In genomic region chr3:95871392-95871867, GRCm38 (mm10) we compare ENCODE assay signal across 8 mouse cellular contexts. TPM values are rescaled to one million over a fixed set of nuclear protein-coding genes. Genes with fewer than 3 reads are reported as not detected.
DNase-seq lines count a peak whose midpoint lies in the region; ATAC-seq and TF ChIP-seq lines count a peak whose summit lies in the region.

TSS of gene Mrps21 (minus strand) at chr3:95871519.

- peaks cover 3 to 17% of the 10 kb centered on the region in 2 experiments for H3K36me3 ChIP-seq in MEL (ENCODE audit: control insufficient read depth in 1 of 2, insufficient read depth in 2 of 2, low read length in 2 of 2)
- 0 out of 2 replicates have a peak, but pooled peaks cover 9% of the 10 kb centered on the region for H3K36me3 ChIP-seq in forebrain, postnatal 0 days (ENCODE audit: insufficient read depth)

- peaks cover 37% of the 10 kb centered on the region for H3K79me2 ChIP-seq in MEL (ENCODE audit: control insufficient read depth, insufficient read depth, low read length, poor library complexity)

- peak within 1 kb of the TSS; percentile 75 to 80 for H3K4me3 ChIP-seq in MEL (ENCODE audit: control insufficient read depth in 1 of 2, insufficient read depth in 1 of 2, low read depth in 2 of 2, low read length in 2 of 2)
- peak within 1 kb of the TSS; percentile 66 for H3K4me3 ChIP-seq in forebrain, postnatal 0 days (ENCODE audit: low read depth, low read length)

- under 1% methylated on average over 33 of the region's 33 CpGs for WGBS in forebrain, postnatal 0 days

- H3K4me1 ChIP-seq in MEL (ENCODE audit: control insufficient read depth in 1 of 2, insufficient read depth in 2 of 2, low read length in 2 of 2): peaks cover 4 to 8% of the 10 kb centered on the region in 2 experiments
- peaks cover 14% of the 10 kb centered on the region for H3K4me1 ChIP-seq in forebrain, postnatal 0 days (ENCODE audit: insufficient read depth)

- H3K27me3 ChIP-seq in MEL (ENCODE audit: control insufficient read depth in 1 of 2, insufficient read depth in 2 of 2, low read length in 2 of 2): no peaks in the 10 kb centered on the region
- no peaks in the 10 kb centered on the region for H3K27me3 ChIP-seq in forebrain, postnatal 0 days (ENCODE audit: insufficient read depth, low read length)

- DNase-seq in MEL (ENCODE audit: low read depth, low spot score): peak; percentile 99
- peak; percentile 85 to 88 for DNase-seq in cerebellum, adult 18-20 months
- DNase-seq in forebrain, postnatal 0 days: peak; percentile 86
- peak; percentile 89 for DNase-seq in heart, postnatal 4 days
- DNase-seq in layer of hippocampus, postnatal 10 days (ENCODE audit: low spot score in 2 of 2): peak; percentile 78 to 84
- peak; percentile 89 for DNase-seq in lung, postnatal 10 days
- peak; percentile 86 for DNase-seq in ovary, postnatal 36 days (ENCODE audit: low spot score)
- peak; percentile 84 for DNase-seq in thymus, postnatal 25 days

- TF ChIP-seq POLR2A in MEL (IDR thresholded peaks at IDR 0.05; ENCODE audit: control insufficient read depth in 1 of 2, insufficient read depth in 1 of 2, low read depth in 1 of 2, low read length in 2 of 2, poor library complexity in 1 of 2): peak; percentile 99 to 100

- H3K4me2 ChIP-seq in forebrain, postnatal 0 days (ENCODE audit: low read depth): peak within 1 kb of the TSS; percentile 68

- TF ChIP-seq CTCF in MEL (IDR thresholded peaks at IDR 0.05 in 2 of 3, conservative IDR thresholded peaks at IDR 0.05 in 1 of 3; ENCODE audit: control insufficient read depth in 1 of 3, insufficient read depth in 1 of 3, low read depth in 2 of 3, low read length in 3 of 3, poor library complexity in 1 of 3, severe bottlenecking in 1 of 3): peak in 1 of 3 experiments; percentile 19; a peak in 1 of 6 replicates
- peak; percentile 16; the same call in 1 of the 2 replicates for TF ChIP-seq CTCF in forebrain, postnatal 0 days (IDR thresholded peaks at IDR 0.05; ENCODE audit: low read depth)

- H3K27ac ChIP-seq in MEL (ENCODE audit: control insufficient read depth, low read depth, low read length): peak within 1 kb of the TSS; percentile 85
- H3K27ac ChIP-seq in forebrain, postnatal 0 days (ENCODE audit: low read depth, low read length): peak within 1 kb of the TSS; percentile 79

- peak; percentile 99 for ATAC-seq in forebrain, postnatal 0 days

- peak within 1 kb of the TSS; percentile 83 for H3K9ac ChIP-seq in MEL (ENCODE audit: control insufficient read depth, low read depth, low read length, poor library complexity, severe bottlenecking)
- H3K9ac ChIP-seq in forebrain, postnatal 0 days: peak within 1 kb of the TSS; percentile 66

- TF ChIP-seq EP300 in MEL (IDR thresholded peaks at IDR 0.05; ENCODE audit: low read depth in 1 of 2, low read length in 2 of 2): 0 out of 4 replicates have a peak, but pooled peaks of 1 of the 2 experiments have one; percentile 36

- TF ChIP-seq RAD21 in MEL (IDR thresholded peaks at IDR 0.05; ENCODE audit: low read depth, low read length): no peak

- no peaks in the 10 kb centered on the region for H3K9me3 ChIP-seq in MEL (replicated peaks; ENCODE audit: insufficient read depth, low read length)
- H3K9me3 ChIP-seq in forebrain, postnatal 0 days (ENCODE audit: low read length): no peaks in the 10 kb centered on the region

TF ChIP-seq in MEL, 35 proteins besides CTCF, POLR2A, EP300 and RAD21:
- TF ChIP-seq NRF1 (IDR thresholded peaks at IDR 0.05; ENCODE audit: insufficient read depth, low read depth, low read length, poor library complexity, severe bottlenecking) (peak; percentile 90), NELFE (IDR thresholded peaks at IDR 0.05; ENCODE audit: low read depth, low read length) (peak; percentile 99), ELF1 (IDR thresholded peaks at IDR 0.05; ENCODE audit: low read depth, low read length) (peak; percentile 97), SIN3A (IDR thresholded peaks at IDR 0.05; ENCODE audit: low read length) (peak; percentile 98), MAX (IDR thresholded peaks at IDR 0.05; ENCODE audit: low read length) (peak; percentile 89), ZNF384 (IDR thresholded peaks at IDR 0.05; ENCODE audit: low read depth, low read length) (peak; percentile 79; the same call in 1 of the 2 replicates), KAT2A (conservative IDR thresholded peaks at IDR 0.05; ENCODE audit: low read depth, low read length) (peak; percentile 84), MAFK (IDR thresholded peaks at IDR 0.05; ENCODE audit: borderline replicate concordance, low read depth, low read length) (no peak), USF2 (IDR thresholded peaks at IDR 0.05; ENCODE audit: borderline replicate concordance in 1 of 2, insufficient read depth in 1 of 2, low read depth in 1 of 2, low read length in 2 of 2) (no peak), TAL1 (IDR thresholded peaks at IDR 0.05; ENCODE audit: low read length) (no peak), UBTF (IDR thresholded peaks at IDR 0.05; ENCODE audit: borderline replicate concordance, insufficient read depth, low read depth, low read length) (peak; percentile 88; the same call in 1 of the 2 replicates), E2F4 (IDR thresholded peaks at IDR 0.05; ENCODE audit: borderline replicate concordance, low read depth, low read length) (peak; percentile 54; the same call in 1 of the 2 replicates), ZMIZ1 (IDR thresholded peaks at IDR 0.05; ENCODE audit: low read depth, low read length) (no peak; the same call in none of the 2 replicates), CHD2 (IDR thresholded peaks at IDR 0.05; ENCODE audit: low read length) (peak; percentile 42), JUND (IDR thresholded peaks at IDR 0.05; ENCODE audit: low read depth, low read length) (0 out of 2 replicates have a peak, but pooled peaks have one; percentile 5), POLR2AphosphoS2 (IDR thresholded peaks at IDR 0.05; ENCODE audit: low read length) (peak; percentile 99), TBP (IDR thresholded peaks at IDR 0.05; ENCODE audit: low read depth, low read length) (peak; percentile 92), MAZ (IDR thresholded peaks at IDR 0.05; ENCODE audit: low read depth, low read length) (peak; percentile 90), MYB (IDR thresholded peaks at IDR 0.05; ENCODE audit: low read depth, low read length) (no peak), GATA1 (IDR thresholded peaks at IDR 0.05; ENCODE audit: low read depth, low read length) (no peak), ZC3H11A (IDR thresholded peaks at IDR 0.05; ENCODE audit: low read depth, low read length) (no peak), POLR2AphosphoS5 (IDR thresholded peaks at IDR 0.05; ENCODE audit: borderline replicate concordance, low read depth, low read length) (peak; percentile 89; the same call in 1 of the 2 replicates), USF1 (IDR thresholded peaks at IDR 0.05; ENCODE audit: low read depth, low read length) (peak; percentile 64; the same call in 1 of the 2 replicates), MEF2A (IDR thresholded peaks at IDR 0.05; ENCODE audit: extremely low read depth, insufficient replicate concordance, low read depth, low read length, poor library complexity, severe bottlenecking) (peak; percentile 76; the same call in 1 of the 2 replicates), MYC (IDR thresholded peaks at IDR 0.05; ENCODE audit: low read depth, low read length) (peak; percentile 84), ETS1 (IDR thresholded peaks at IDR 0.05; ENCODE audit: low read depth, low read length) (peak; percentile 74), HCFC1 (IDR thresholded peaks at IDR 0.05; ENCODE audit: low read depth, low read length) (peak; percentile 93), SMC3 (IDR thresholded peaks at IDR 0.05; ENCODE audit: low read depth, low read length) (no peak; the same call in 1 of the 2 replicates), RCOR1 (IDR thresholded peaks at IDR 0.05; ENCODE audit: low read depth, low read length) (peak; percentile 64), ZKSCAN1 (IDR thresholded peaks at IDR 0.05; ENCODE audit: low read depth, low read length) (peak; percentile 12; the same call in 1 of the 2 replicates), CHD1 (IDR thresholded peaks at IDR 0.05; ENCODE audit: low read depth, low read length) (peak; percentile 87), GABPA (IDR thresholded peaks at IDR 0.05; ENCODE audit: low read depth, low read length) (0 out of 2 replicates have a peak, but pooled peaks have one; percentile 18), MXI1 (IDR thresholded peaks at IDR 0.05; ENCODE audit: low read depth, low read length) (peak; percentile 89), BHLHE40 (IDR thresholded peaks at IDR 0.05; ENCODE audit: borderline replicate concordance, low read depth, low read length) (peak; percentile 64; the same call in 1 of the 2 replicates), TCF12 (IDR thresholded peaks at IDR 0.05; ENCODE audit: low read depth, low read length) (peak; percentile 86)

RNA-seq across cellular contexts. Expression of gene Mrps21, which starts in this region (rescaled TPM):
- total RNA-seq in MEL (2012; rRNA removed): 524 and 586 TPM in 2 replicates
- 100 to 1,000 TPM in 1 of 2 experiments, not detected in 1; 469 TPM for polyA plus RNA-seq in MEL (2012; ENCODE audit: insufficient read depth in 1 of 2, insufficient read length in 2 of 2, low read depth in 1 of 2, low replicate concordance in 2 of 2, missing spikeins in 1 of 2)
- total RNA-seq in forebrain, postnatal 0 days (2014; rRNA removed): 113 and 193 TPM in 2 replicates
- polyA plus RNA-seq in forebrain, postnatal 0 days (2015; fragmentation: Nextera tagmentation; extraction: Ambion mirVana): 251 and 296 TPM in 2 replicates
- total RNA-seq in heart, postnatal 4 days (2021): 100 to 1,000 TPM; 250 TPM
- total RNA-seq in layer of hippocampus, postnatal 10 days (2021): 100 to 1,000 TPM; 147 to 175 TPM

Comparison
In these comparisons a context has a peak if more than half of its experiments do, and no peak if none do; other contexts are left out.
1. Peak in every context shown above with its lines: DNase-seq, ATAC-seq, H3K4me3 ChIP-seq and H3K27ac ChIP-seq.